Mouse (Mus musculus) MEL (cell line): ENCODE measurements at regions not wholly inside any gene's neighbourhood (a gene's known extent, or its start where the extent isn't known, plus 50 kb on each side); places are given as distances from the start of the nearest gene placed in this dataset.

Experiments used
- DNase-seq: peaks from one replicate; pipeline ENCODE4 v3.0.0; 2011; ENCODE audit warnings: low read depth, low spot score
- H3K27ac ChIP-seq: 2 replicates; pipeline ENCODE4 v1.5.1; 2012; ENCODE audit warnings: low read depth, mild to moderate bottlenecking, control low read depth, low read length, moderate library complexity; ENCODE audit not compliant: control insufficient read depth
- H3K27me3 ChIP-seq, 2 experiments: fragments of 150-350 bp in 1 of 2; sonication (generic) in 1 of 2; 2 replicates each; pipeline ENCODE4 v1.6.1; 2012; ENCODE audit warnings: low read length in 2 of 2, mild to moderate bottlenecking in 2 of 2, improper control_type of control experiment in 1 of 2, moderate library complexity in 1 of 2; ENCODE audit not compliant: insufficient read depth in 2 of 2, control insufficient read depth in 1 of 2
- H3K36me3 ChIP-seq, 2 experiments: 2 replicates each; pipeline ENCODE4 v1.6.1; 2012 to 2014; ENCODE audit warnings: low read length in 2 of 2, improper control_type of control experiment in 1 of 2, inconsistent platforms in 1 of 2, mild to moderate bottlenecking in 1 of 2; ENCODE audit not compliant: insufficient read depth in 2 of 2, control insufficient read depth in 1 of 2
- H3K4me1 ChIP-seq, 2 experiments: fragments of 150-350 bp in 1 of 2; sonication (generic) in 1 of 2; 2 replicates each; pipeline ENCODE4 v1.6.1; 2012; ENCODE audit warnings: low read length in 2 of 2, improper control_type of control experiment in 1 of 2, mild to moderate bottlenecking in 1 of 2; ENCODE audit not compliant: insufficient read depth in 2 of 2, control insufficient read depth in 1 of 2
- H3K4me3 ChIP-seq, 2 experiments: fragments of 150-350 bp in 1 of 2; sonication (generic) in 1 of 2; 2 replicates each; pipeline ENCODE4 v1.5.1; 2012; ENCODE audit warnings: low read depth in 2 of 2, low read length in 2 of 2, mild to moderate bottlenecking in 2 of 2, moderate library complexity in 2 of 2, control low read depth in 1 of 2, improper control_type of control experiment in 1 of 2; ENCODE audit not compliant: control insufficient read depth in 1 of 2, insufficient read depth in 1 of 2
- H3K79me2 ChIP-seq: 2 replicates; pipeline ENCODE4 v1.6.1; 2012; ENCODE audit warnings: mild to moderate bottlenecking, low read length, moderate library complexity; ENCODE audit not compliant: control insufficient read depth, poor library complexity, insufficient read depth
- H3K9ac ChIP-seq: 2 replicates; pipeline ENCODE4 v1.6.1; 2012; ENCODE audit warnings: low read depth, mild to moderate bottlenecking, control low read depth, low read length, moderate library complexity; ENCODE audit not compliant: control insufficient read depth, poor library complexity, severe bottlenecking
- H3K9me3 ChIP-seq: fragments of 150-350 bp; sonication (generic); replicated peaks from 2 replicates; pipeline ENCODE4 v1.6.1; 2012; ENCODE audit warnings: mild to moderate bottlenecking, low read length, improper control_type of control experiment, moderate library complexity; ENCODE audit not compliant: insufficient read depth
- CTCF ChIP-seq, 3 experiments: IDR thresholded peaks in 2 of 3; conservative IDR thresholded peaks in 1 of 3; 2 replicates each; pipeline ENCODE4 v1.5.1; 2011 to 2012; ENCODE audit warnings: low read length in 3 of 3, low read depth in 2 of 3, mild to moderate bottlenecking in 2 of 3, improper control_type of control experiment in 1 of 3, inconsistent platforms in 1 of 3, mixed read lengths in 1 of 3, moderate library complexity in 1 of 3; ENCODE audit not compliant: control insufficient read depth in 1 of 3, insufficient read depth in 1 of 3, poor library complexity in 1 of 3, severe bottlenecking in 1 of 3
- EP300 ChIP-seq, 2 experiments: IDR thresholded peaks; 2 replicates each; pipeline ENCODE4 v1.6.1; 2011; ENCODE audit warnings: improper control_type of control experiment in 2 of 2, low read length in 2 of 2, low read depth in 1 of 2, mild to moderate bottlenecking in 1 of 2
- ETS1 ChIP-seq: IDR thresholded peaks from 2 replicates; pipeline ENCODE4 v1.6.1; 2012; ENCODE audit warnings: low read depth, mild to moderate bottlenecking, inconsistent platforms, low read length, improper control_type of control experiment, moderate library complexity
- GATA1 ChIP-seq: IDR thresholded peaks from 2 replicates; pipeline ENCODE4 v1.6.1; 2011; ENCODE audit warnings: low read depth, low read length, improper control_type of control experiment
- KAT2A ChIP-seq: conservative IDR thresholded peaks from 2 replicates; pipeline ENCODE4 v1.6.1; 2012; ENCODE audit warnings: low read depth, low read length, improper control_type of control experiment, inconsistent platforms
- MAFK ChIP-seq: IDR thresholded peaks from 2 replicates; pipeline ENCODE4 v1.6.1; 2011; ENCODE audit warnings: low read depth, mild to moderate bottlenecking, low read length, improper control_type of control experiment, borderline replicate concordance
- MAZ ChIP-seq: IDR thresholded peaks from 2 replicates; pipeline ENCODE4 v1.6.1; 2012; ENCODE audit warnings: low read depth, mild to moderate bottlenecking, inconsistent platforms, low read length, improper control_type of control experiment
- MXI1 ChIP-seq: IDR thresholded peaks from 2 replicates; pipeline ENCODE4 v1.6.1; 2011; ENCODE audit warnings: mild to moderate bottlenecking, low read depth, low read length, improper control_type of control experiment
- MYB ChIP-seq: IDR thresholded peaks from 2 replicates; pipeline ENCODE4 v1.6.1; 2011; ENCODE audit warnings: mild to moderate bottlenecking, low read depth, low read length, improper control_type of control experiment
- MYC ChIP-seq: IDR thresholded peaks from 2 replicates; pipeline ENCODE4 v1.6.1; 2011; ENCODE audit warnings: low read depth, mild to moderate bottlenecking, low read length, improper control_type of control experiment, moderate library complexity
- NRF1 ChIP-seq: IDR thresholded peaks from 2 replicates; pipeline ENCODE4 v1.6.1; 2014; ENCODE audit warnings: low read depth, mild to moderate bottlenecking, inconsistent platforms, low read length, improper control_type of control experiment, moderate library complexity; ENCODE audit not compliant: poor library complexity, insufficient read depth, severe bottlenecking
- POLR2AphosphoS2 ChIP-seq: IDR thresholded peaks from 2 replicates; pipeline ENCODE4 v1.6.1; 2011; ENCODE audit warnings: low read length, improper control_type of control experiment
- RAD21 ChIP-seq: IDR thresholded peaks from 2 replicates; pipeline ENCODE4 v1.6.1; 2011; ENCODE audit warnings: mild to moderate bottlenecking, low read depth, low read length, improper control_type of control experiment
- SIN3A ChIP-seq: IDR thresholded peaks from 2 replicates; pipeline ENCODE4 v1.6.1; 2012; ENCODE audit warnings: low read length, improper control_type of control experiment, inconsistent platforms
- TBP ChIP-seq: IDR thresholded peaks from 2 replicates; pipeline ENCODE4 v1.8.0; 2011; ENCODE audit warnings: low read depth, low read length, improper control_type of control experiment
- UBTF ChIP-seq: IDR thresholded peaks from 2 replicates; pipeline ENCODE4 v1.6.1; 2012; ENCODE audit warnings: low read depth, mild to moderate bottlenecking, inconsistent platforms, low read length, improper control_type of control experiment, moderate library complexity, borderline replicate concordance; ENCODE audit not compliant: insufficient read depth
- USF1 ChIP-seq: IDR thresholded peaks from 2 replicates; pipeline ENCODE4 v1.6.1; 2014; ENCODE audit warnings: low read depth, mild to moderate bottlenecking, inconsistent platforms, low read length, improper control_type of control experiment, moderate library complexity
- USF2 ChIP-seq, 2 experiments: IDR thresholded peaks; 2 replicates each; pipeline ENCODE4 v1.6.1; 2011 to 2012; ENCODE audit warnings: improper control_type of control experiment in 2 of 2, low read length in 2 of 2, borderline replicate concordance in 1 of 2, inconsistent platforms in 1 of 2, low read depth in 1 of 2, mild to moderate bottlenecking in 1 of 2; ENCODE audit not compliant: insufficient read depth in 1 of 2
- ZKSCAN1 ChIP-seq: IDR thresholded peaks from 2 replicates; pipeline ENCODE4 v1.6.1; 2012; ENCODE audit warnings: low read depth, mild to moderate bottlenecking, inconsistent platforms, low read length, improper control_type of control experiment, moderate library complexity

DNA sequence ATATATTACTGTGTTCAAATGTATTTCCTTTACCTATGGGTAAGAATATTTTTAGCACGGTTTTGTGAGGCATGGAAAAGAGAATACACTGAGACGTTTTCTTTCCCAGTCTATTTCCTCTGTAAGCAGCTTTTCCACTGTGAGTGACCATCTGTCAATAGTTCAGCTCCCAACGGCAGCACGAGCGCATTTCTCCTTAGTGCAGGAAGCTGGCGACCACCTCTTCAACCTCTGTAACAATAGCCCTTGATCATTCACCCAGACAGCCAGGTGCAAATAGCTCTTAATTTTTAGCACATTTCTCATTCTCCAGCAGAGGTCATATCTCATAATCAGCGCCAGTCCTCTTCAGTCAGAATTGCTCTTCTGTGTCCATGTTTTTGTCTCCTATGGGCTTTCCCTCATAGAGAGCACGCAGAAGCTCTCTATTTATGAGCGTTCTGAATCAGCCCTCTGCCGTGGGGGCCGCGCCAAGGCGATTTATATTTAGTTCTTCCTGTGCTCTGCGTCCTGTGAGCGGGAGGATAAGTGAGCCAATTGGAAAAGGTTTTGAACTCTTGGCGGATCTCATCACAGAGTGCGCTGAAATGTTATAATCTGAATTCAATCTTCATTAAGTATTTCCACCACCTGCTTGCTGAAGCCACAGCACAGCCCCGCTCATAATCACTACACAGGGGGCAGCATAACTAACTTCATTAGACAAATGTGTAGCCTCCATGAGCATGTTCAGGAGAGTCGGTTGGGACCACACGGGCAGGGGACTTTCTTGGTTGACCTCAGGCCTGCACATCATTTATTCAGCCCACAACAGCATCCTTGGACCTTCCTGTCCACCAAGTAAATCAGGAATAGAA, 171.3 kb upstream of the Slc24a2 start:
- Histone ChIP-seq H3K27ac (no peak overlapping the region), H3K4me3 (no peak overlapping the region)
- DNase-seq = no peak

DNA sequence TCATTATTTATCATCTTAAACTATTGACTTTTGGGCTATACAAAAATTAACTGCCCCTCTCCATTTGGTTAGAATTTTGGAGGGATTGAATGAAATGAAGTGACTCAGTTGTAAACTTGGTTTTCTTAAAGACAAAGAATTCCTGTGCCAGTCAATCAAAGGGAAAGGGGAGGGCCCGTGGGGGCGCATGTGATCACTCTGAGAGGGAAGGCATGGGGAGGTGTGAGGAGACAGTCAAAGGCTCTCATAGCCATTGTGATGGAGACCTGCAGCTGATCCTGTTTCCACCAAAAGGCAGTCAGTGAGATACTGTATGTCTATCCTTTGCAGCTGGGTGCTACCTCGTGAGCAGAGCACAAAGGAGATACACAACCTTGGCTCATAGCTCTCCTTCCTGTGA, 156.6 kb upstream of the Slc24a2 start:
- Histone ChIP-seq H3K9me3 (no peaks in the 10 kb centered on the region), H3K9ac (no peak overlapping the region), H3K27me3 (no peaks in the 10 kb centered on the region), H3K36me3 (no peaks in the 10 kb centered on the region), H3K4me1 (no peaks in the 10 kb centered on the region), H3K4me3 (no peak overlapping the region), H3K79me2 (no peaks in the 10 kb centered on the region), H3K27ac (no peak overlapping the region)
- no peak for DNase-seq
- TF ChIP-seq POLR2AphosphoS2 (no peak), CTCF (IDR thresholded peaks at IDR 0.05 in 2 of 3, conservative IDR thresholded peaks at IDR 0.05 in 1 of 3; ENCODE audit: control insufficient read depth in 1 of 3, insufficient read depth in 1 of 3, low read depth in 2 of 3, low read length in 3 of 3, poor library complexity in 1 of 3, severe bottlenecking in 1 of 3) (no peak), ETS1 (no peak), RAD21 (no peak), USF1 (no peak), SIN3A (no peak), MAFK (no peak), MAZ (no peak)

More for the DNA sequence above, 171.3 kb upstream of the Slc24a2 start:
- Histone ChIP-seq H3K9me3 (no peaks in the 10 kb centered on the region), H3K36me3 (no peaks in the 10 kb centered on the region), H3K27me3 (no peaks in the 10 kb centered on the region), H3K9ac (no peak overlapping the region), H3K79me2 (no peaks in the 10 kb centered on the region), H3K4me1 (no peaks in the 10 kb centered on the region)
- TF ChIP-seq SIN3A = no peak
- TF ChIP-seq MAZ = no peak
- TF ChIP-seq MYC = no peak
- no peak for TF ChIP-seq USF2 (IDR thresholded peaks at IDR 0.05; ENCODE audit: borderline replicate concordance in 1 of 2, insufficient read depth in 1 of 2, low read depth in 1 of 2, low read length in 2 of 2)
- TF ChIP-seq GATA1 = no peak
- TF ChIP-seq MXI1 = no peak
- TF ChIP-seq UBTF = no peak

DNA sequence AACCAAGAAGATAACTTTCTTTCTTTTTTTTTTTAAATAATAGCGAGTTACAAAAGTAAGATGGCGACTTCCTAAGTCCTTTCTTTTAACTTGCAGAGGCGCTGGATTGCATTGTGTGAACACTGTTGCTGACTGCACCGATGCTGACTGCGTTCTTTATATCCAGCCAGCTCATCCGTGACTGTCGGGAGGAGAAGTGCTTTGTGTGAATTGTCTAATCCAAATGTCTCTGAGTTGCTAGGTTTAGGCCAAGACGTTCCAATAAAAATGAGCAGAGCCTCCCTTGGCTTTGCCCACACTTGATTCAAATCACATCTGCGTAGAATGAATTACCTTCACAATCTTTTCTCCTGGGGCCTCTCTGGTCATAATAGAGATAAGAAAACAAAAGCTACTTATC, 156.0 kb upstream of the Slc24a2 start:
- no peak for DNase-seq
- no peak overlapping the region for H3K9ac ChIP-seq
- H3K36me3 ChIP-seq = no peaks in the 10 kb centered on the region
- no peaks in the 10 kb centered on the region for H3K79me2 ChIP-seq
- H3K27ac ChIP-seq = no peak overlapping the region
- no peaks in the 10 kb centered on the region for H3K9me3 ChIP-seq
- no peak overlapping the region for H3K4me3 ChIP-seq
- no peak for TF ChIP-seq EP300 (IDR thresholded peaks at IDR 0.05; ENCODE audit: low read depth in 1 of 2, low read length in 2 of 2)
- no peak for TF ChIP-seq TBP
- TF ChIP-seq ZKSCAN1 = no peak
- no peak for TF ChIP-seq MYC
- no peak for TF ChIP-seq MYB
- TF ChIP-seq POLR2AphosphoS2 = no peak
- no peak for TF ChIP-seq NRF1
- TF ChIP-seq KAT2A = no peak
- H3K27me3 ChIP-seq = no peaks in the 10 kb centered on the region
- H3K4me1 ChIP-seq = no peaks in the 10 kb centered on the region
